Mouse (Mus musculus): ENCODE measurements at regions not wholly inside any gene's neighbourhood (a gene's known extent, or its start where the extent isn't known, plus 50 kb on each side); places are given as distances from the start of the nearest gene placed in this dataset.

GRCm38 (mm10) chr8:113419352-113419751, 216.0 kb upstream of the Mon1b start:
- TF ChIP-seq FLI1 (IDR thresholded peaks at IDR 0.05; ENCODE audit: low read length) (no peak), GATA1 (IDR thresholded peaks at IDR 0.05; ENCODE audit: borderline replicate concordance, low read length) (no peak)

All from megakaryocyte, embryonic 14.5 days (primary cell).